Mouse (Mus musculus) lung, adult 18-20 months (tissue): ENCODE measurements around the gene Frat2.

ENCODE experiments used
- DNase-seq, 2 experiments: peaks; one replicate each; pipeline ENCODE4 v3.0.0; 2022; ENCODE audit warnings: mixed read lengths in 2 of 2

The Frat2 gene

GRCm38 (mm10) chr19:41842706-41843105 lies 5.2 kb downstream of the Frat2 start:
- DNase-seq = no peak

GRCm38 (mm10) chr19:41842196-41842595 lies 5.7 kb downstream of the Frat2 start:
- no peak for DNase-seq

GRCm38 (mm10) chr19:41841105-41841750 lies 6.7 kb downstream of the Frat2 start:
- no peak for DNase-seq

- DNase-seq = no peak
These were observed 8.2 kb downstream of the Frat2 start for GRCm38 (mm10) chr19:41839685-41840084.

GRCm38 (mm10) chr19:41838808-41839207 lies 9.1 kb downstream of the Frat2 start:
- DNase-seq = no peak

- DNase-seq = peak; percentile 75 to 81
These were observed 10.0 kb downstream of the Frat2 start for GRCm38 (mm10) chr19:41837917-41838261.

GRCm38 (mm10) chr19:41837194-41837916 lies 10.6 kb downstream of the Frat2 start:
- DNase-seq = no peak

GRCm38 (mm10) chr19:41836719-41837118 lies 11.2 kb downstream of the Frat2 start:
- DNase-seq = no peak

- DNase-seq = peak; percentile 46 to 56
These were observed 12.1 kb downstream of the Frat2 start for GRCm38 (mm10) chr19:41835816-41836215.

GRCm38 (mm10) chr19:41835407-41835806 lies 12.5 kb downstream of the Frat2 start:
- no peak for DNase-seq

- DNase-seq = no peak
These were observed 15.3 kb downstream of the Frat2 start for GRCm38 (mm10) chr19:41832501-41833201.

GRCm38 (mm10) chr19:41831718-41832391 lies 16.1 kb downstream of the Frat2 start:
- DNase-seq = no peak

GRCm38 (mm10) chr19:41831101-41831570 lies 16.8 kb downstream of the Frat2 start:
- DNase-seq = no peak

- peak in 1 of 2 experiments; percentile 37 for DNase-seq
These were observed 17.6 kb downstream of the Frat2 start for GRCm38 (mm10) chr19:41830106-41831031.

- DNase-seq = peak; percentile 86 to 88
These were observed 18.4 kb downstream of the Frat2 start, which contains the start of gene Frat1 for GRCm38 (mm10) chr19:41829381-41830105. Frat1 (plus strand) TSS chr19:41829970.

GRCm38 (mm10) chr19:41828941-41829340 lies 19.0 kb downstream of the Frat2 start:
- no peak for DNase-seq

- DNase-seq = no peak
These were observed 21.4 kb downstream of the Frat2 start for GRCm38 (mm10) chr19:41826529-41826928.

- no peak for DNase-seq
These were observed 23.0 kb downstream of the Frat2 start for GRCm38 (mm10) chr19:41824950-41825349.

GRCm38 (mm10) chr19:41822589-41822988 lies 25.3 kb downstream of the Frat2 start:
- DNase-seq = no peak

GRCm38 (mm10) chr19:41821436-41821835 lies 26.5 kb downstream of the Frat2 start:
- peak; percentile 32 to 65 for DNase-seq

- no peak for DNase-seq
These were observed 29.2 kb downstream of the Frat2 start for GRCm38 (mm10) chr19:41818749-41819148.
